Mouse (Mus musculus) right cerebral cortex, postnatal 14 days (tissue): ENCODE results near the gene Tph1.
A peak's percentile ranks its signal among the peaks of the same experiment; 100 is the strongest.

ENCODE experiments used
- DNase-seq: peaks from one replicate; pipeline ENCODE4 v3.0.0; 2022

Gene Tph1

DNA sequence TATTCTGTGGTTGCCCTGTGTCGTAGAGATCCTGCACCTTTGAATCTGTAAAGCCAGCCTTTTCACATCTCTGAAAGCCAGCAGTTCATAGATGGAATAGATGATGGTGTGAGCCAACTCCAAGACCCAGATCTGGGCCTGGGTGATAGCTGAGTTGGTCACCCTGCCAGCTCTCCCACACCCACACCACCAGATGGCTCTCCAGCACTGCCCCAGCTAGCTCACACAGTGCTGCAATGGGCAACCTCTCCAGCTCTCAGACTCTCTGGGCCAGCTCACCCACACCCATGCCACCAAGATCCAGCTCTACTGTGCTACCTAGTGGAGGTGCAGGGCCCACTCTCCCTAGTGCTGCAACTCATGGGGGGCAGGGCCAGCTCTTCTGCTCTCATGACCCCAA lies 29.2 kb downstream of the Tph1 start:
- peak; percentile 23 for DNase-seq

DNA sequence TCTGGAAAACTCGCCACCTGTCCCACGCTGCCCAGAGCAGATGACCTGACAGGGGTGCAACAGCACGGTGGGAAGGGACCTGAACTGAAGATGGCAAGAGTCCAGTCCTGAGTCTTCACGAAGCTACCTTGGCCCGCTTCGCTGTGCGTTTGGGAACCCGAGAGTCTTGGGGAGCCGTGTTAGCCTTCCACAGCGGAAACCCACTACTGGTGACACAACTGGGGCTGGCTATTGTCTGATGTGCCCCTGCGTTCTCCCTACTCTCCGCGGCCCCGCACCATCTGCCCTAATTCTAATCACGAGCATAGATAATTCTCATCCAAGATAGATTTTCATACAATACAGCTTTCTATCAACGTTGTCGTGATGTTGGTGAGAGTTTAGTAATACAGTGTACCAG lies 32.3 kb downstream of the Tph1 start:
- DNase-seq = no peak

DNA sequence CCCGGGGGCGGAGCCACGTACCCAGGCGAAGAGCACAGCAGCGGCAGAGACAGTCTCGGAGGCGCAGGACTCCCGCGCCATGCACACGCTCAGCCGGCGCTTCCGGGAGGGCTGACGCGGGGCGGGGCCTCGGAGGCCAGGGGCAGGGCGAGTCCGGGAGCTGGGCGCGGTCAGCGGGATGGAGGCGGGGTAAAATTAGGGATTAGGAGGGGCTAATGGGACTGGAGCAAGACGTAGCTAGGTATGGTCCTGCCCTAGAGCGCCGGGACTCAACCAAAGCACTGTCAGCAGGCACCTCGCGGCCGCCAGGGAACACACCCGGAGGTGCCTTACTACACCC lies 32.7 kb downstream of the Tph1 start, which contains the start of gene Sergef:
Sergef (minus strand) TSS at position 116 of the 340 bp plus-strand sequence.
- peak; percentile 82 for DNase-seq

DNA sequence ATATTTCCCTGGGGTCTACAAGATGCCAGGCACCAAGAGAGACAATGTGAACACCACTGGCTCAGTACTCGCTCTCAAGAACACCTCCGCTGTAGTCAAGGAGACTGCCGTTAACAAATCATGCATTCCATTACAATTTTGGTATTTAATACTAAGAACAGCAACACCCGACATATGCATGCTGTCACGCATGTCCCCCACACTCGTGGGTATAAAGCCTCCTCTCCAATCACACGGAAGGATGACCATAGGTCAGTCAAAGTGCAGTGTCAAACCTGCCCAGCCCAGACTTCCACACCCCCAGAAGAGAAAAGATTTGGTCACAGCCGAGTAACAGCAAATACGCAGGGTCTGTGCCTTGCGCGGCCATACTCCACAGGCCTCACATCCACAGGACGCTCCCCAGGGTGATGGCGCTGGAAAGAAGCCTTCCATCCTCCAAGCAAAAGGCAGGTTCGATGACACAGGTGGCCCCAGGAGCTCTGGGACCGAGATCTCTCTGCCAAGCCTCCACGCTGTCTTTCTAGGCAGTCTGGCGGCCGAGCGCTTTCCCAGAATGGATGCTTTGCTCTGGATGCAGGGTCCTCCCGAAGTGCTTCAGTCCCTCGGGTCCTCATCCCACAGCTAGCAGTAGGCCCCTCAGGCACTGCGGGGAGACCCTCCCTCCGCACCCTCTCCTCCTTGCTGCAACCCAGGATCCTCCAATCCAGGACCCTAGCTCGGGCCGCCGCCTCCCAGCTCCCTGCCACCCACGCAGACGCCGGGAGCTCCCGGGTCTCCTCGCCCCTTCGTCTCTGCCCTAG lies 33.2 kb downstream of the Tph1 start:
- DNase-seq = no peak

DNA sequence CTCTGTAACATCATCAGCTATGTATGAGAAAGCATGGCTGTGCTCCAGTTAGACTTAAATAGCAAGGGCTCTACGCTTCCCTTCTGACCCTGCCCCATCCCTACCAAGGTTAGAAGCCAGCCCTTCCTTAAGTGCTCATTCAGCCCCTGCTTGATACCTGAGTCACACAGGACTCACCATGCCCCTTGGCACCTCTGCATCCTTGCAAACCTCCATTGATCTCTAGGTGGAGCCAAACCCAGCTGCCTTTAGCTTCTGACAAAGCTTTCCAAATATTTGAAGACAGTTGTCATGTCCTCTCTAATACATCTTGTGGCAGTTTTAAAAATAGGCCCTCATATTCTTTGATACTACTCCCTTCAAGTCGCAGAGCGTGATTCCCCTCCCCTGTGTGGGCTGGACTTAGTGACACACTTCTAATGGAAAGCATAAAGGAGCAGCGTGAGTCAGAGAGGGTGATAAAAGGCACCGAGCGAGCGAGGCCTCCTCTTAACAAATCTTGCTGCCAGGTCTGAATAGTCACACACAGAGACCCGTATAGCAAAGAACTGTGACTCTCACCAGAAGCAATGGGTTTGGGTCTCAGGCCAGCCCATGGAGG lies 43.9 kb downstream of the Tph1 start:
- DNase-seq = no peak

DNA sequence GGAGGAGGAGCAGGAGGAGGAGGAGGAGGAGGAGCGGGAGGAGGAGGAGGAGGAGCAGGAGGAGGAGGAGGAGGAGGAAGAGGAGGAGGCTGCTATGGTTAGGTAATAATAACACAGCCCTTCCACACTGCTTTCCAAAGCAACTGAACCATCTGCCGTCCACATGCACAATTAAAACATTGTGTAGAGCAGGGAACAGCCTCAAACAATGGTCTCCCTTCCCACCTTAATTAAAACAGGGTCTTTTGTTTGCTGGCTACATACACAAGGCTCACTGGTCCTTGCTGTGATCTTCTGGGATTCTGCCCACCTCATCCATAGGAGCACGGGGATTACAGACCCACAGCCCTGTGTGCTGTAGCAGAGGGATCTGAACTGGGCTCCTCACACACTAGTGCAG lies 48.4 kb downstream of the Tph1 start:
- DNase-seq = no peak

DNA sequence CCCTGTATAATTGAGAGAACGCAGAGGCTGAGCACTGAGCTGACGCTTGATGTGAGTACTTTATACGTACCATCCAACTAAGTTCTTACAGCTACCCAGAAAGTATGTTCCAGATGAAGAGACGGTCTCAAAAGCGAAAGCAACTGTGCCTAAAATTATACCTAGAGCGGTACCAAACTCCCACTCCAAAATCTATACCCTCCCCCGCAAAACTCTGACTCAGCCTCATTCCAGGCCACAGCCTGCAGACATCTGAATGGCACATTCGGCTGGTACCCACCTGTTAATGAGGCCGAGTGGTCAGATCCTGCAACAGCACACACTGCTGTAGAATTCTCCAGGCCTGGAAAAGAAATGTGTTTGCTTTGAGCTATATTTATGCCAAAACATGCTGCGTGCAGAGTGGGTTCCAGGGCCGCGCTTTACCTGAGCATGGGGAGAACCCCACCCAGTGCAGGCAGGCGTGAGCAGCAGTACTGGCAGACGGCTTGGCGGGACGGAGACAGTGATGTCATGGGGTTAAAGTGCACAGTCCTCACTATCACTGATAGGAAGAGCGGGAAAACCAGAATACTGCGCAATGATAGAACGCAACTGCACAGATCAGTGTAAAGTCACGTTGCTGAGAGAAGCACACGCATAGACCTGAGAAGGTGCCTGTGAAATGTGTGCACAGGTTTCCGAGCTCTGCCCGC lies 53.8 kb downstream of the Tph1 start:
- no peak for DNase-seq

DNA sequence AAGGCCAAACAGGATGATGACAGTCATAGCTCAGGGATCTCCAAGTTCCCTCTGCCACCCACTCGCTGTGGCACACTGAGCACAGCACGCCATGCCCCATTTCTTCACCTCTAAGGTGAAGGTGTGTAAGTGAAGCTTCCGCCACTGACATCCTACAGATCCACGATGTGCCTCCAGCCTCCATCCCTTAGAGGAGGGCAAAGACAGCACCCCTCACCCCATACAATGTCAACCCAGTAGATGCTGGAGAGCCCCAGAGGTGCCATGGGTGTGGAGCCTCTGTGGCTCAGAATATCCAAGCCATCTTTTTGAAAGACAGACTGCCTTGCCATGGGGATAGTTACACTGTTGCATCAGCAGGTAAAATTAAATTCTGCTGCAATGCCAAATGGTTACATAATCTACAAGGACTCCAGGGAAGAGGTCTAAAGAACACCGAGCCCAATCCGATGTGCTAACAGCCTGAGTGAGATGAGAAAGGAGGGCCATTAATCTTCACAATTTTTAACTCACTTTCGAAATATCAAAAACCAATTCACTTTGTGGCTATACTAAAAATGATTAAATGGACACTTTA lies 55.8 kb downstream of the Tph1 start:
- DNase-seq = no peak

DNA sequence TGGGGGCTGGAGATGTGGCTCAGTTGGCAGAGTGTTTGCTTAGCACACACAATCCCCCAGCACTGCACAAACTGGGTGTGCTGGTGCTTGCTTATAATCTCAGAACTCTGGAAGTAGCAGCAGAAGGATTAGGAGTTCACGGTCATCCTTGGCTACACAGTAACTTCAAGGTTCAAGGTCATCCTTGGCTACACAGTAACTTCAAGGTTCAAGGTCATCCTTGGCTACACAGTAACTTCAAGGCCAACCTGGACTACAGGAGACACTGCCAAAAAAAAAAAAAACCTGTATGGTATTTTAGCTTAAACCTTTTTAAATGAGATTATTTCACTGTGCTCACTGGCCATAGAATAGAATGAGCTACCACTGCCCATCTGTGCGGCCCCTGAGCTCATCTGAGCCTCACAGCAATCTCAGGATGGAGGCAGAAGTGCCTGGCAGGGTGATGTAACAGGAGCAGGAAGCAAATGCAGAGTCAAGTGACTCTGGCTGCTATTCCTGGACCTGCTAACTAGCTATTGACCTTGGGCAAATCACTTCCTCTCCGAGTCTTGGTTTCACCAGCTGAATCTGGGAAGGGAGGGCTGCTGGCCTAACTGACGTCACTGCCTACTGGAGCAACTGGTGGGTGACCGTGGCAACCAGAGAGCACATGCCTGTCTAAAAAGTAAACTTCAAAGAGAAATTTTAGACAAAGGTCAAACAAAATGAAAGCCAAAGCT lies 56.9 kb downstream of the Tph1 start:
- DNase-seq = no peak

DNA sequence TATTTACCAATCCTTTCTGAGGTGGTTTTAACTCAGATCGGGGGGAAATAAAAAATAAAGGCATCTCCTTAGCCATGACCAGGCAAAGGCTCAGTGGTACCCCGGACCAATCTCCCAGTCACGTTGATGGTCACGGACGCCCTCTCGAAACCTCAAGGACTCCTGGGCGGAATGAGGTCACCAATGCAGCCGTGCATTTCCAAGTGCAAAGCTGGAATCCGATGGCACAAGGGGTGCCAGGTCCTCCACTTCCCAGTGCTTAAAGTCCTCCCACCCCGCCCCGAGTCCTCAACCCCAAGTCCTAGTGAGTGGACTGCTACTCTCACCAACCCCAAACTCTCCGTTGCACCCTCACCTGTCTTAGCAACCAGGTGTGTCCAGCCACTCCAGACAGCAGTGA lies 58.1 kb downstream of the Tph1 start:
- DNase-seq = no peak

DNA sequence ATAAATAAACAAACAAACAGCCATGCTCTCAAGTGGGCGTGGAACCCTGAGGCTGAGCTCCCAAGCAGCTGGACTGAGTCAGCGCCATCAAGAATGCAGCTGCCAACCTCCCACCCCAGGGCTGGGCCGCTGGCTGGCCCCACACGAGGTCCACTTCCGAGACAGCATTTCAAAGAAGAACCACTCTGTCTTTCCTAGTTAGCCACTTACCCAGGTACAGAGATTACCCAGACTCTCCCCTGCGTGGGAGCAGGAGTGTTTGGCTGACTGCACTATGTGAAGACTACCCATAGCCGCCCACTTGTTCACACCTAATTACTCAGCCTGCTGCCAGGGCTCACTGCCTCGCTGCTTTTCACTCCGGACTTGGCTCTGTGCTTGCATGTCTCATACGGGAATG lies 59.2 kb downstream of the Tph1 start:
- no peak for DNase-seq

DNA sequence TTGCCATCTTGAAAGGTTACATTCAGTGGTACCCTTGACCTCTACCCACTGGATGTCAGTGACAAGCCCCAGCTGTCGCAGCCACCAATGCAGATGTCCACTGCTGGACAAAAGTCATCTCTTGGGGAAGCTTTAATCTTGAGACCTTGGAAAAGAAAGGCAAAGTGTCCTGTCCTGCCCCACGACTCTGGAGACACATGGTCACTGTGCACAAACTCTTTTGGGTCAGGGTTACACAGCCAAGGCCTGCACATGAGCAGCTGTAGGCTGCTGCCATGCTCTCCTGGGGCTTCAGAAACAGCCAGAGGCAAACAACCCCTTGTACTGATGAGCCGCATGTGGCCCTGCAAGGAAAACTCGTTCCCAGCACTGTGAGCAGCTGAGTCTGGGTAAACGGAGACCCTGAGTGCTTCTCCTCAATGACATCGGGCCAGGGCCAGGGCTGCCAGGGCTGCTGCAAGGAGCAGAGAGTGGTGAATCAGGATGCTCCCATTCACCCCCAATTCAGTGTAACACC lies 59.9 kb downstream of the Tph1 start:
- DNase-seq = no peak

DNA sequence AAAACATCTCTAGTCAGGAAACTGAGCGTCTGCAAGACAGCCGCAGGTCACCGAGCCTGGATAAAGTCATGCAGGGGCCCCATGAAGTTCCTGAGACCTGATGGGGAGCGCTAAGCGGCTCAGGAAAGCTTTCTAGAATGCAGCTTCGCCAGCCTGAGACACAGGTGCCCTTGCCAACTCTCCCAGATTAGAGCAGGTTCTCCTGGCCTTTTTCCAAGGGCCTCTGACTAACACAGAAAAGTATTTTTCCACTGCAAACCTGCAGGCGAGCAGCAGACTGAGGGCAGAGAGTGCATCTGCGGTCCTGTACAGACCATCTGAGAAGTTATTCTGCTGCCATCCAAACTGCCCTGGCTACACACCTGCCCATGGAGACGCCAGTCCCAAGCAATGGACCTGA lies 60.4 kb downstream of the Tph1 start:
- no peak for DNase-seq

DNA sequence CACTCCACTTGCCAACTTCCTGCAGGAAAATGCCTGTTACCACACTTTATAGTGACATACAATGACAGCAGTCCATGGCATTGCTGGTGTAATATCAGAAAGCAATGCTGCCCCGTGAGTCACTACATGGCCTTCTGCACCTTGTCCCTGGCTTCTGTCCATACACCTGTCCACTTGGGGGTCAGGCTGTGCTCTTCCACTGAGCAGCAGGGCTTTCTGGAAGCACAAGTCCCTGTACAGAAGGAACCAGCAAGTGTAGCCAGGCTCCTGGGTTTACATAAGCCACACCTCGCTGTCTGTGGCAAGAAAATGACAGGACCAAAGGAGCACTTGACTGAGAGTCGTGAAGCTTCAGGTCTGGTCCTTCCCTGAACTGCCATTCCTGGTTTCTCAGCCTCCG lies 63.0 kb downstream of the Tph1 start:
- DNase-seq = no peak

DNA sequence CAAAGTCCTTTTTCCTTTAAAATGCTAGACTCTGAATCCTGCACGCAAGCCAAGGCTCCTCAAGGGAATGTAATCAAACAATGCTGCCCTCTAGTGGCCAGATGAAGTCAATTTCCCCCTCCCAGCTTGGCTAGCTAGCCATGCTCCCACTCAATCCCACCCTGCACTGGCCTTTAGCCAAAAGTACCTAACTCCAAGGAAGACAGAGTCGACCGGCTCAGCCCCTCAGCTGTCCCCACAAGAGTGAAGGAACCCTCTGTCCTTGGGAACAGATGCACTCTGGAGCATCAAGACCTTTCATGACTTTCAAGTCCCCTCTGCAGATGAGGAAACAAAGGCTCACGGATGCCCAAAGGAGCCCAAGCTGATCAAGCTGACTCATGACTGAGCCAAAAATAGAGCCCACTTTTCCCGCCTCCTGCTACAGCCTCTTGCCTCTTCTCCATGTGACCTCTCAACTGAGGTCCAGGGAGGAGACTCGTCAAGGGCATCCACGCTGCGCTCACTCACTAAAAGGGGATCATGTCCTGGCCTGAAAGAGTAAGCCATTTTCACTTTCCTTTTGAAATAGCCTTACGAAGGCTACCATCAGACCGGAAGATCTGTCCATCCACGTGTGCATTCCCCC lies 64.8 kb downstream of the Tph1 start:
- DNase-seq = peak; percentile 68

DNA sequence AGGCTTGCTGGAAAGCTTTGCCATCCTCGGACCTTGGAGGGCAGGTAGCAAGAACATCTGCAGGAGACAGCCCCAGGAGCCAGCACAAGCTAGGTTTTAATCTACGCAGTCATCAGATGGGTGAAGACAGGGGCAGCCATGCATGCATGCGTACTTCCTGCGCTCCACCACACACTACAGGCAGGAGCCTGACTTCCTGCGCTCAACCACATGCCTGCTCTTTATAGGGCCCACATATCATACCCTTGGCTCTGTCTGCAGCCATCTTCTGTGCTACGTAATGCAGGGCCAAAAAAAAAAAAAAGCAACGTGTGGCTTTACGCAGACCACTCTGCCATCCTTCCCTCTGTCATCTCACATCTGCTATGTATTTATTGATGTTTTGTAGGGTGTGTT lies 65.3 kb downstream of the Tph1 start:
- no peak for DNase-seq

DNA sequence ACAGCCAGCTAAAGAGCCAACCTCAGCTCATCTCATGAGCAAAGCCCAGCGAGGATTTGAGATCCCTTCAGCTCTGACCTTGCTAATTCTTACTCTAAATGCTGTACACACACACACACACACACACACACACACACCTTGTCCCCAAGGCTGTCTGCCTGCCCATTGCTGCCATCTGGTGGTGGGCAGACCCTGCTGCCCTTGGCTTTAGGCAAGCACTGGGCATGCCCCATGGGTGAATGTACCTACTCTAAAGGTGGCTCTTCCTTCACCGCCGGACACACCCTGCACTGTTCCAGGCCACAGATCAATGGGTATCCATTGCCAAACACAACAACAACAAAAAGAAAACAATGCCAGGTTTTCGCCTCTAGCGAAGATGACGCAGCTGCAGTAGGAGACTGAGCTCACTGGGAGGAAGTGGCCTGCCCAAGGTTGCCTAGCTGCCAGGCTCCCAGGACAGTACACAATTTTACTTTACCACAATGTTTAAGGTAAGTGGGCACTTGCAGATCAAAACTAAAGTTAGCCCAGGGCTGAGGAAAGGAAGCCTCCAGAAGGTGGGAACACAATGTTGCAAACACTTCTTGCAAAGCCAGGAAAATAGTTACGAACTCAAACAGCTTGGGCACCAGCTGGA lies 65.8 kb downstream of the Tph1 start:
- peak; percentile 84 for DNase-seq

DNA sequence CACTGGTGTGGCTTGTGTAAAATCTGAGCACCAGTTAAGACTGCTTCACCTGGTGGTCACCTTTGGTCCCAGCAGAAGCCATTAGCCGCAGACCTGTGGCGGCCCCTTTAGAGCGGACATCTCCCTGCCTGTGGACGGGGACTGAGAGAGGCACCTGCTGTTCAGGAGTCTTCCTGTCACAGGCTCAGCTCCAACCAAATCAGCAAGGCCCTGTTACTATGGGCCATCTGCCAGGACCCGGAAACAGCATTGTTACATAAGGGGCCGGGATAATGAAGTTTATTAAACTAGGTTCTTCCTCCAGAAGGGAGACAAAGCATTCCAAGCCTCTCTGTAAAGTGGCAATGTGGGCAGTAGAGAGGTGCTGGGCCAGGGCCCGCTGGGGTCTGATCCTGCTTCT lies 69.3 kb downstream of the Tph1 start:
- no peak for DNase-seq

DNA sequence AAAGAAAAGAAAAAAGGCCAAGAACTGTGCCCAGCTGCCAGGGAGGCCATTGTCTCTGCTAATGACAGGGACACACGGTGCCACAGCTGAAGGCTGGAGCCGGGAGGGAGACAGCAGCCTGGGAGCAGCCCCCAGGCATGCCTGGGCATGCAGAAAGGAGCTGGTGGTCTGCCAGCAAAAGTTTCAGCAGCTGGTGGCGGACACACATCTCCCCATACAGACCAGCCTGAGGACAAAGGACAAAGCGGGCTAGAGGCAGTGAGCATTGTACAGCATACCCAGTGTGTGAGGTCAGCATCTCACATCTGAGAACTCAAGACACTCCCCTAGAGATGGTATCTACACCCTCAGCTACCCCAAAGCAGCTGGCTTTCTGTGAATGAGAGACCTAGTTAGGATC lies 70.3 kb downstream of the Tph1 start:
- no peak for DNase-seq

DNA sequence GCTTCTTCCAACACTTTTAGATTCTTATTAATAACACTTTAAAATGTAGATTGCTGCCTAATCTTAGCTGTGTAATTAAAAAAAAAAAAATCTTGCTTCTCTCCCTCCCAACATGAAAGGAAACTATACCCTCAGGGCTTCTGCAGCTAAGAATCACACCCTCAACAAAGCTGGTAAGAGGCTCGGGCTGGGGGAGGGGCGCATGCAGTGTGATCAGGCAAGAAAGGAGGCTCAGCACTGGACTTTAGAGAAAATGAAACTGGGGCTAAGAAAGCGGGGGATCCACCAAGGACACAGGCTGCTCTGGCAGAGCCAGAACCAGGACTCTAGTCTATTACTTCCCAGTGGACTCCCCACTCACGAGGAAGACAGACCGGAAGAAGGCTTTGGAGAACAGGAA lies 71.2 kb downstream of the Tph1 start:
- DNase-seq = no peak

DNA sequence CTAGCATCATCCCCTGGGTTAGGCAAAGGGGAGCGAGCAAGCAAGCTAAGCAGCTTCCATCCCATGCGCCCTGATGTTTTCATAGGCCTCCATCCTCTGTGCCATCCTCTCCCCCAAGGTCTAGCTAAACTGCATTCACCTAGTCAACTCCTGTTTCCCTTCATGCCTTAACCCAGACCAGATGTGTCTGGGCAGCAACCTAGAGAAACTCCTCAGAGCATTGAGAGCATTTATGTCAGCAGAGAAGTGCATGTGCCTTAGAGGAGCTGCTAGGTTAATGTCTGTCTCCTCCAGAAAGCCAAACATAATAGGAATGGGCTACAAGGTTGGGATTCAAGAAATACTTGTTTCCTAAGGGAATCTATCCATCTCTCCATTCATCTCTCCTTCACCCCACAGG lies 75.3 kb downstream of the Tph1 start:
- no peak for DNase-seq
